Mouse (Mus musculus) spleen, adult 2 months (tissue): ENCODE results near the gene Sos2.

Source experiments
- CTCF ChIP-seq: fragments of 200-500 bp; IDR thresholded peaks from 2 replicates; pipeline ENCODE4 v1.5.1; 2011; ENCODE audit warnings: mild to moderate bottlenecking, inconsistent platforms; ENCODE audit not compliant: insufficient read depth, insufficient read length, insufficient replicate concordance; ENCODE audit errors: extremely low read depth
- POLR2A ChIP-seq: fragments of 200-500 bp; IDR thresholded peaks from 2 replicates; pipeline ENCODE4 v1.6.1; 2011; ENCODE audit warnings: low read depth, low read length, inconsistent platforms

GRCm38 (mm10) chr12:69597446-69597845 is 84.2 kb downstream of the Sos2 start:
- TF ChIP-seq CTCF = no peak
- no peak for TF ChIP-seq POLR2A
